Mouse (Mus musculus) C2C12 (cell line): ENCODE results near the gene Trio.

Experiments used
- CTCF ChIP-seq: IDR thresholded peaks from one replicate; pipeline ENCODE4 v1.5.1; 2011; ENCODE audit not compliant: control insufficient read depth, insufficient read depth, insufficient read length
- MYOG ChIP-seq: IDR thresholded peaks from one replicate; pipeline ENCODE4 v1.6.1; 2011; ENCODE audit not compliant: control insufficient read depth, insufficient read length; ENCODE audit errors: extremely low read depth
- USF1 ChIP-seq: IDR thresholded peaks from one replicate; pipeline ENCODE4 v1.6.1; 2011; ENCODE audit warnings: low read depth, mild to moderate bottlenecking, control low read depth, moderate library complexity

DNA sequence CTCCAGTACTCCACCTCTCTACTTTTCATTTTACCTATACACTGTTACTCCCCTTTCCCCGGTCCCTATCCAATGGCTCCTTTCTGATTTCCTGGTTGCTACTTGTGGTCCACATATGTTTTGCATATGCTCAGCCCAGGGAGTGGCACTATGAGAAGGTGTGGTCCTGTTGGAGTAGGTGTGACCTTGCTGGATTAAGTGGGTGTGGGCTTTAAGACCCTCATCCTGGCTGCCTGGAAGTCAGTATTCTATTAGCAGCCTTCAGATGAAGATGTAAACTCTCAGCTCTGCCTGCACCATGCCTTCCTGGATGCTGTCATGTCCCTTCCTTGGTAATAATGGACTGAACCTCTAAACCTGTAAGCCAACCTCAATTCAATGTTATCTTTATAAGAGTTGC lies 29.1 kb upstream of the Trio start:
- TF ChIP-seq CTCF (no peak), USF1 (no peak), MYOG (no peak)
